In genomic region chr12:55344583-55344982, GRCm38 (mm10) we compare ENCODE assay signal across 7 mouse cellular contexts. TPM values are rescaled to one million over a fixed set of nuclear protein-coding genes. Genes with fewer than 3 reads are reported as not detected.
DNase-seq lines count a peak whose midpoint lies in the region; ATAC-seq lines count a peak whose summit lies in the region.

No protein-coding gene starts in this region.

- ATAC-seq in embryonic facial prominence, embryonic 15.5 days (ENCODE audit: insufficient number of reproducible peaks, low FRiP score, low TSS enrichment, low read depth): no peak
- ATAC-seq in heart, embryonic 16.5 days (replicated peaks; ENCODE audit: extremely low read depth, insufficient read depth, low FRiP score): no peak
- ATAC-seq in megakaryocyte, adult 5-6 weeks (ENCODE audit: poor library complexity, severe bottlenecking): peak; percentile 70

- no peak overlapping the region for H3K9ac ChIP-seq in embryonic facial prominence, embryonic 15.5 days
- no peak overlapping the region for H3K9ac ChIP-seq in heart, embryonic 16.5 days (ENCODE audit: low read length)

- no peaks in the 10 kb centered on the region for H3K9me3 ChIP-seq in embryonic facial prominence, embryonic 15.5 days (replicated peaks)
- H3K9me3 ChIP-seq in heart, embryonic 16.5 days (replicated peaks; ENCODE audit: control insufficient read depth, low read length): no peaks in the 10 kb centered on the region

- peak; percentile 4 for DNase-seq in layer of hippocampus, adult 9-11 months
- DNase-seq in layer of hippocampus, adult 9-10 months (ENCODE audit: low spot score): no peak
- no peak for DNase-seq in ovary, adult 18-20 months (ENCODE audit: low spot score)
- DNase-seq in ovary, postnatal 14 days (ENCODE audit: low spot score): no peak

- no peak overlapping the region for H3K4me2 ChIP-seq in embryonic facial prominence, embryonic 15.5 days (replicated peaks)
- H3K4me2 ChIP-seq in heart, embryonic 16.5 days (ENCODE audit: low read depth, low read length): no peak overlapping the region

- no peaks in the 10 kb centered on the region for H3K36me3 ChIP-seq in embryonic facial prominence, embryonic 15.5 days
- no peaks in the 10 kb centered on the region for H3K36me3 ChIP-seq in heart, embryonic 16.5 days (ENCODE audit: control insufficient read depth, insufficient read depth)

- no peak overlapping the region for H3K4me3 ChIP-seq in embryonic facial prominence, embryonic 15.5 days (replicated peaks)
- no peak overlapping the region for H3K4me3 ChIP-seq in heart, embryonic 16.5 days (ENCODE audit: low read length)

- peak overlapping the region; percentile 60; the same call in 1 of the 2 replicates for H3K27ac ChIP-seq in embryonic facial prominence, embryonic 15.5 days (replicated peaks)
- H3K27ac ChIP-seq in heart, embryonic 16.5 days (ENCODE audit: low read length): peak overlapping the region; percentile 4; the same call in 1 of the 2 replicates

- no peaks in the 10 kb centered on the region for H3K27me3 ChIP-seq in embryonic facial prominence, embryonic 15.5 days
- H3K27me3 ChIP-seq in heart, embryonic 16.5 days (ENCODE audit: control insufficient read depth, insufficient read depth, low read length): no peaks in the 10 kb centered on the region

- WGBS in embryonic facial prominence, embryonic 15.5 days: 80% methylated on average over 13 of the region's 13 CpGs
- WGBS in heart, embryonic 16.5 days: 68% methylated on average over 13 of the region's 13 CpGs

- peaks cover 3% of the 10 kb centered on the region; the same call in 1 of the 2 replicates for H3K4me1 ChIP-seq in embryonic facial prominence, embryonic 15.5 days
- H3K4me1 ChIP-seq in heart, embryonic 16.5 days (ENCODE audit: control insufficient read depth, insufficient read depth, low read length): peaks cover 3% of the 10 kb centered on the region; the same call in 1 of the 2 replicates

RNA-seq across cellular contexts. Expression of gene Psma6, which starts 39.4 kb away (rescaled TPM):
- 379 and 380 TPM in 2 replicates for polyA plus RNA-seq in embryonic facial prominence, embryonic 15.5 days (2015; fragmentation: Nextera tagmentation; extraction: Ambion mirVana)
- 322 and 352 TPM in 2 replicates for polyA plus RNA-seq in heart, embryonic 16.5 days (2015; fragmentation: Nextera tagmentation; extraction: Ambion mirVana)
- total RNA-seq in megakaryocyte, adult 5-6 weeks (2015): 237 and 241 TPM in 2 replicates
- total RNA-seq in megakaryocyte, adult 5-6 weeks (2017): 230 and 242 TPM in 2 replicates

RNA-seq across cellular contexts. Expression of gene Ppp2r3c, which starts 41.8 kb away (rescaled TPM):
- 11.4 and 13.5 TPM in 2 replicates for polyA plus RNA-seq in embryonic facial prominence, embryonic 15.5 days (2015; fragmentation: Nextera tagmentation; extraction: Ambion mirVana)
- 9.3 and 9.9 TPM in 2 replicates for polyA plus RNA-seq in heart, embryonic 16.5 days (2015; fragmentation: Nextera tagmentation; extraction: Ambion mirVana)
- total RNA-seq in megakaryocyte, adult 5-6 weeks (2015): 26.7 TPM in 2 replicates
- total RNA-seq in megakaryocyte, adult 5-6 weeks (2017): 19.7 and 20.4 TPM in 2 replicates

RNA-seq across cellular contexts. Expression of gene 1110008L16Rik, which starts 45.2 kb away (rescaled TPM):
- 14.9 and 16.9 TPM in 2 replicates for polyA plus RNA-seq in embryonic facial prominence, embryonic 15.5 days (2015; fragmentation: Nextera tagmentation; extraction: Ambion mirVana)
- 9.0 and 12.3 TPM in 2 replicates for polyA plus RNA-seq in heart, embryonic 16.5 days (2015; fragmentation: Nextera tagmentation; extraction: Ambion mirVana)
- total RNA-seq in megakaryocyte, adult 5-6 weeks (2015): 6.1 and 7.8 TPM in 2 replicates
- total RNA-seq in megakaryocyte, adult 5-6 weeks (2017): 5.0 and 6.5 TPM in 2 replicates
